Mouse (Mus musculus) neutrophil, adult 65 days (primary cell): ENCODE measurements around the gene Basp1. TPM values are rescaled to one million over a fixed set of nuclear protein-coding genes. Genes with fewer than 3 reads are reported as not detected.

Experiments
- total RNA-seq: library from RNA; stranded (reverse); gene quantifications from 2 replicates; pipeline ENCODE4 v1.2.4, GENCODE M21; 2023

The Basp1 gene
- 25.8 and 37.1 TPM in 2 replicates for total RNA-seq

DNA sequence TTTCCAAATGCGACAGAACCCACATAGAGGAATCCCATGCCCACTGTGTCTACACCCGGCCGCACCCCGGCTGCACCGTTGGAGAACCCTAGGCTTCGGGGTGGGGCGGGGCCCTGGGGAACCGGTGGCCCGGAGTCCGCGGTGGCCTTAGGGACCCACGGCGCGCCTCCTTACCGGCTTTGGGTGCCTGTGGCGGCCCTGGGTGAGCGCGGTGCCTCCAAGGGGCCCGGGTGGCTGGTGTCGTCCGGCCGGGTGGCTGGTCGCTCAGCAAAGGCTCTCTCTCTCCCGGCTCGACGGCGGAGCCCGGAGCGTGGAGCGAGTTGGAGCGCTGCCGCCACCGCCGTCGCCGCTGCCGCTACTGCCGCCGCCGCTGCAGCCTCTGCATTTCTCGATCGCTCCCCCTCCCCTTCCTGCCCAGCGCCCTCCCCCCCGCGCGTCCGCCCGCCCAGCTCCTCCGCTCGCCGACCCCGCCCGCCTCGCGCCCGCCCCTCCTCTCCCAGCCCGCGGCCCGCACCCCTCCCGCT lies at the start of gene Basp1:
Gene Basp1, minus strand, starts transcription at position 387 of the 524 bp plus-strand sequence.

Other genes with a start within 250 kb of the Basp1 start
- gene Myo10, start 208.8 kb upstream of the Basp1 start, total RNA-seq, result 1.7 and 2.6 TPM in 2 replicates